Mouse (Mus musculus): ENCODE data around the gene Kcnd3.
A peak's percentile ranks its signal among the peaks of the same experiment; 100 is the strongest.

Gene Kcnd3

DNA sequence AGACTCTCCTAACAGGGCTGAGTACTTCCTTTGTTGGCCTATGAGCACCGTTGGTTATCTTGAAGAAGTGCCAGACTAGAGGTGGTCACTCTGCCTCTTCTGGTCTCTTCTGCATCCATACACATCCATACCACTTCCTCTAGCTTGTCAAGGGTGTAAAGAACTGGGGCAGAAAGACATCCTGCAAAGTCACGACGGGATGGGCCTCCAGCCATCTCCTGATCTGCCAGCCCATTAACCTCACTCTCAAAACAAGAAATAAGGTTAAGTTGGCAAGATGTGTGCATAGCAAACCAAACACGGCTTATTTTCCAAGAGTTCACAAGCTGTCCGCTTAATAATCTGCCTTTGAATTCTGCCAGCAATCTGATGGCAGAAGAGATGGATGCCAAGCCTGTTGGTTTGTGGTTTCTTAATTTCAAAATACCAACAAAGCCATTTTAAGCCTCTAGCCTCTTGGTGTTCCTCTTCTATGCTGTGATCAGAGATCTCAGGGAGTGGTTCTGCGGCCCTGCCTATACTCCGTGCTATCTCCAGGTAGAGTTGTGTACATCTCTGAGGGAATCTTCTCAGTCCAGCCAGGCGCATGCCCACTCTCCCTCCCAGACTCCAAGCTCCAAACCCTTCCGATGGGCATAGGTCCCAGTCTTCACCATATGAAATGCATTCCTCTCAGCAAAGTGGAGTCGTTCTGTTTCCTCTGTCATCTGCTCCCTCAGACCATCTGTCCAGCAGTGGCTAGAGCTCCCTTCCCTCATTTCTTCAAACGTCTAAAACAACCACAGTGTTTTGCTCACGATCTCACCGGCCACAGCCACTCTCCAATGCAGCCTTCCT, 201.6 kb downstream of the Kcnd3 start:
- no peak for DNase-seq (ENCODE audit: low spot score in 2 of 2)

DNA sequence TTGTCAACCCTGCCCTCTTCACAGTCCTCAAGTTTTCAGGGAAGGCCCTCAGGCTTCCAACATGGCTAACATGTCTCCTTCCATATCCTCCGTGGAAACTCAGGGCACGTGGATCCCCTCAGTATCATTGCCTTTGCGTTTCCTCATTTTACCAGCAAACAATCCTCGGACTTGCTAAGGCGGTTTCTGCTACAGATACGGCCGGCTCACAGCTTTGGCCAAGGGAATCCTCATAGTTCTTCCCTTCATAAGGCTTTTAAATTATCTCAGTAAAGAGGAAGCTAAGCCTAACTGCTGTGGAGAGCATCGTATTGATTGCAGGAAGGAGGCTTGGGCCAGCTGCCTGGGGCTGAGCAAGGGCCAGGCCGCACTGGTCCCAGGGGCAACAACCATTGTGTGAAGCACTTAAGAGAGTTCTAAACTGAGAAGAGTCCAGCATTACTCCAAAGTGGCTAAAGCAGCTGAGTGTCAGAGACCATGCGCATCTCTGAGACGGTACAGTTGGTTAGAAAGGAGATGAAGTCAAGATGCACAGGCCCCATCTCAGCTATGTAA, 203.0 kb downstream of the Kcnd3 start:
- DNase-seq (ENCODE audit: low spot score in 2 of 2): no peak

DNA sequence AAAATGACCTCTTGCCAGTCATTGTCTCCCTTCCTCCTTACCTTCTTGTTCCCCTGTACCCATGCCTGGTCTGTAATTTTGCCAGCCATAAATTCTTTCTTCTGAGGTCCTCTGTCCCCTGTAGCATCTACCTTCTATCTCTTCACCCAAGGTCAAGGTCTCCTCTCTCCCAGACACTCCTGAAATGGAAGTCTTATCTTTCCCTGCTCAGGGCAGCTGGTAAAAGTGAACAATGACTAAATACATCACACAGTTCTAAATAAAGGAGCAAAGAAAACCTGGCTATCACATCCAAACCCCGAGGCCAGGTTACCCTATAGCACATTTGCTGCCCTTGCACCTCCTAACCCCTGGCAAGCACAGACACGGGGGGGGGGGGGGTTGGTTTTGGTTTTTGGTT, 208.4 kb downstream of the Kcnd3 start:
- no peak for DNase-seq (ENCODE audit: low spot score in 2 of 2)

DNA sequence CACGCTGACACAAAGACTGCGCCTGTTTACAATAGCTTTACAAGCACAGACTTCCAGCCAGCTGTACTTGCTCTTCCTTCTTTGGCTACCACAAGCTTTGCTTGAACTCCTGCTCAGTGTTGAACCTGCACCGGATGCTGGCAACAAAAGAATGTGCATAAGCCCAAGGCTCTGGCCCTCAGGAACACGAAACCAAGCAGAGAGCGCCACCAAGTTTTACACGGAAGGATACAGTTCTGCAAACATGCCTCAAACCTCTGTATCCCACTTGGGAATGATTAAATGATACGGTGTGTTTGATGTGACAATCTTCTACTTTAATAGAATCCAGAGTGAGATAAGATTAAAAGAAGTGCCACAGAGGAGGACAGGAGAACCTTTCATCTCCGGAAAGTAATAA, 210.9 kb downstream of the Kcnd3 start:
- DNase-seq (ENCODE audit: low spot score in 2 of 2): no peak

DNA sequence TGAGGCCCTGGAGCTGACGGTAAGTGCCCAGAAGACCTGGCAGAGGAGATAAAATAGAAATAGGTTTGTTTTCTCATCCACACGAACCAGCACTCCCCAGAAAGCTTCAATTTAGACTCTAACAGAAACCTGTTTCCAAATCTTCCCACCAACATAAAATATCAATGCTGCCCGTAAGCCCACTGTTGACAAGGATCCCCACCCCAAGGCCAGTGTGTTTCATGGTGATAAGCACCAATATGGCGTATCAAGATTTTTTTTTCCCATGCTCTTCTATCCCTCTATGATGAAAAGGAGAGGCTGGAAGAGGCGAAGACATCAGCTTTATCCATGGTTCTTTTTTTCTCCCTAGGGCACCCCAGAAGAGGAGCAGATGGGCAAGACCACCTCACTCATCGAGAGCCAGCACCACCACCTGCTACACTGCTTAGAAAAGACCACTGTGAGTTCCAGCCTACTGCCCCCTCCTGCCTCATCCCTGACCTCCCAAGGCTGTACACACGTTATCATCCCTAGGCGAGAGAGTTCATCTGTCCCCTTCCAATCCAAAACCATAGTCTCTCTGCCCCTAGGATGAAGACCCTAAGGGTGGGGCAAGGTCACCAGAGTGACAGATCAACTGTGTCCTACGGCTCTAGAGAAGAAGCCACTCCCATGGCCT, 213.1 kb downstream of the Kcnd3 start:
- DNase-seq (ENCODE audit: low spot score in 2 of 2): no peak

DNA sequence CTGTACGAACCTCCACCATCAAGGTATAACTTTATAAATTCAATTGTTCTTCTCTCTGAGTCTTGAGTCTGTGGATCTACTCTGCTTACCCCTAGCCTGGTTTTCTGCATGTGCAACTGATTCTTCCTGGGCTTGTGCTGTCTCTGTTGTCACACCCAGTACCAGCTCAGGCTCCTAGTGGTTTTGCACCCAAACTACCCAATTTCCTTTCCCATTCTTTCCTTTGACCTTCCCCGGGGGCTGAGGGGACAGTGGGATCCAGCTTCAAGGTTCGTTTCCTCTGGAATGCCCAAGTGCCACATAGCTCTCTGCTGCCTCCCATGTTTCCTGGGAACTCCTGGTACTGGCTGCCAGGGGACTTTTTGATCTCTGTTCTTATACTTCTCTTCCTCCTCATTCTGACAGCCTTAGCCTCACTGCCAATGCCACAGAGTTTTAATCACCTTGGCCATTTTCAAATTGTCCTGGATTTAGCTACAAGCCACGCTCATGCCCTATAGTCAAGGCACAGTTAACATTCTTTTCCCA, 214.9 kb downstream of the Kcnd3 start:
- no peak for DNase-seq (ENCODE audit: low spot score in 2 of 2)

DNA sequence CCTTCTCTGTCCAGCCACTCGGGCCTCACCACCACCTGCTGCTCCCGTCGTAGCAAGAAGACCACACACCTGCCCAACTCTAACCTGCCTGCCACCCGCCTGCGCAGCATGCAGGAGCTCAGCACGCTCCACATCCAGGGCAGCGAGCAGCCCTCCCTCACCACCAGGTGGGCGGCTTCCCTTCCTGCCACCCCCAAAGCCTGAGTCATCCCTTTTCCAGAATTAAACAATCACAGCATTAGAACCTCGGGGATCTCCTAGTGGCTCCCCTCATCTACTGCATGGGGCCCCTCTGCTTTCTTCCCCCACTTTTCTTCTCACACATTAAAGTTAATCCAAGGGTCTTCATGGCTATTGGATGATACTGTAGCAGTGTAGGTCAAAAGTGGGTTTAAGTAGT, 216.0 kb downstream of the Kcnd3 start:
- no peak for DNase-seq (ENCODE audit: low spot score in 2 of 2)

DNA sequence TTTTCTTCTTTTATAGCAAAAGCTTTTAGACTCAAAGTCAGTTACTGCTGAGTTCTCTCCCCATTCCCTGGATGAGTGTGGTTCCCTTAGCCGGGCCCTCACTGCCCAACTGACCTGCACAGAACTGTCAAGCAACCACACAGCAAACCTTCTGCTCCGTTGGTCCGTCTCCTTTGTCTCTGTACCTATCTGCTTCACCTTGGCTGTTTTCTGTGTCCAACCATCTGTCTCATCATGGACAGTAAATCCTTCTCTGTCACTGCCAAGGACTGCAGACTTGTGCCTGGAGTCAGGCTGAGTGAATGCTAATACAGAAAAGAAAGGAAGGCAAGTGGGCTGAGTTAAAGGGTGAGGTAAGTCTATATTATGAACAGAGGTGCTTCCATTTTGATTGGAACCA, 217.6 kb downstream of the Kcnd3 start:
- DNase-seq (ENCODE audit: low spot score in 2 of 2): no peak

DNA sequence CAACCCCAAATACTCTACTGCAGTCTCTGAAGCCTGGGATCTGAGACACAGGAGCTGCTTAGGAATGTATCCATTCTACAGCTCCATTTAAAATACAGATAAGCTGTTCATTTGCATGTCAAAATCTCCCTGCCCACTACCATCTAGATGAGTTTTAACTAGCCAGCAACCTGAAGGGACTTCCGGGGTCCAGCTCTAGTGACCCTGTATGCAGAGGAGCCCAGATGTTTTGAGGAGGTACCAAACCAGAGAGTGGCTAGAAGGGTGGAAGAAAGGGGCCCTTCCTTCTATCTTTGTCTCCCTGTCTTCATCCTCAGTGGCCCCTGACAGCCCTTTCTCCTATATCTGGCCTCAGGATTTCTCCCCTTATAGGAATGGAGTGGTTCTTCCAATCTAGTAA, 218.7 kb downstream of the Kcnd3 start:
- DNase-seq (ENCODE audit: low spot score in 2 of 2): no peak

DNA sequence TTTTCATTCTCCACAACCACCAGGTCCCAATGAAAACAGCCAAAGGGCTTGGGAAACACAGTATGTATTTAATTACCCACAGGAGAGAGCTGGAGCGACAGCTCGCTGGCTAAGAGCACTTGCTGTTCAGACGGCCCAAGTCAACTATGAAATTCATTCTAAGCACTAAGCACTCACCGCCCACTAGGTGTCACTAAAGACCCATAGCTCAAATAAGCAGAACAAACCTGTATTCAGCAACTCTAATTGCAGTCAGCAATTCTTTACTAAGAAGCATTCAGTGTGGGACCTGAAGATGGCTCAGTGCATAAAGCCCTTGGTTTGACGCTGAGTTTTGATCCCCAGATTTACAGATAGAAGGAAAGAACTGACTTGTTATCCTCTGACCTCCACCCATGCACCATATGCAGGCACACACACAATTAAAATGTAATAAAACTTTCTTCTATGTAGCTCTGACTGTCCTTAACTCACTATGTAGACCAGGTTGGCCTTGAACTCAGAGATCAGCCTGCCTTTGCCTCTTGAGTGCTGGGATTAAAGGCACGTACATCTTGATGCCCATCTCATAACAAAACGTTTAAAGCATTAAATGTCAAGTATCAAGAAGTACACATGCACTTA, 222.6 kb downstream of the Kcnd3 start:
- peak in 1 of 2 experiments; percentile 55 for DNase-seq (ENCODE audit: low spot score in 2 of 2)

DNA sequence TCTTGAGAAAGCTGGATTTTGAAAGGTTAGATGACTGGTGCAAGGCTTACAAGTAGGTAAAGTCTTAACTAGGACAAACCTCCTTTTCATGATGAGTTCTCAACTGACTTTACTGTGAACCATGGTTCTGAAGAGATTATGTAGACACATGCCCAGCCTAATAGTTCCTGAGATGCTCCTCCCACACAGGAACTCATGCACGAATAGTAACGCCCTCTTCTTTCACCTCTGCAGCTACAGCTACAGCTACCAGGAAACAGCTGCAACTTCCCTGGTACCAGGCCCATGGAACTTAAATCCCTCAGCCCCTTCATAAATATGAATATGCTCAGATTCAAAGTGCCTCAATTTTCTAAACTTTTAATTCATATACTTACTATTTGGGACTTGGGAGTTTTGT, 223.8 kb downstream of the Kcnd3 start:
- DNase-seq (ENCODE audit: low spot score in 2 of 2): no peak

DNA sequence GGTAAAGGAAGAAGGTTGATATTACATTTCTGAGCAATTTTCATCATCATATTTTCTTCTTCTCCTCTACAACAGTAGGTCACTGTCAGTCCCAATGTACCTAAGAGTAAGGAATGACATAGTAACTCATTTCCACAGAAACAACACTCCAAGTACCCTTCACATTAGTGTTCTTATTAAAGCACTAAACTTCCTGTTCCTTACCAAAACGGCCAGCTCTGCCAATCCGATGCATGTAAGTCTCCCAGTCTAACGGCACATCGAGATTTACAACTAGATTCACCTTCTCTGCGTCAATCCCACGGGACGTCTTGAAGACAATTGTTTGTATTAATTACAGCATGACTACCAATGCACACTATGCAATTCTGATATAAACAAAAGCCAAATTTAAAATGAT, 228.2 kb downstream of the Kcnd3 start:
- DNase-seq (ENCODE audit: low spot score in 2 of 2): no peak

DNA sequence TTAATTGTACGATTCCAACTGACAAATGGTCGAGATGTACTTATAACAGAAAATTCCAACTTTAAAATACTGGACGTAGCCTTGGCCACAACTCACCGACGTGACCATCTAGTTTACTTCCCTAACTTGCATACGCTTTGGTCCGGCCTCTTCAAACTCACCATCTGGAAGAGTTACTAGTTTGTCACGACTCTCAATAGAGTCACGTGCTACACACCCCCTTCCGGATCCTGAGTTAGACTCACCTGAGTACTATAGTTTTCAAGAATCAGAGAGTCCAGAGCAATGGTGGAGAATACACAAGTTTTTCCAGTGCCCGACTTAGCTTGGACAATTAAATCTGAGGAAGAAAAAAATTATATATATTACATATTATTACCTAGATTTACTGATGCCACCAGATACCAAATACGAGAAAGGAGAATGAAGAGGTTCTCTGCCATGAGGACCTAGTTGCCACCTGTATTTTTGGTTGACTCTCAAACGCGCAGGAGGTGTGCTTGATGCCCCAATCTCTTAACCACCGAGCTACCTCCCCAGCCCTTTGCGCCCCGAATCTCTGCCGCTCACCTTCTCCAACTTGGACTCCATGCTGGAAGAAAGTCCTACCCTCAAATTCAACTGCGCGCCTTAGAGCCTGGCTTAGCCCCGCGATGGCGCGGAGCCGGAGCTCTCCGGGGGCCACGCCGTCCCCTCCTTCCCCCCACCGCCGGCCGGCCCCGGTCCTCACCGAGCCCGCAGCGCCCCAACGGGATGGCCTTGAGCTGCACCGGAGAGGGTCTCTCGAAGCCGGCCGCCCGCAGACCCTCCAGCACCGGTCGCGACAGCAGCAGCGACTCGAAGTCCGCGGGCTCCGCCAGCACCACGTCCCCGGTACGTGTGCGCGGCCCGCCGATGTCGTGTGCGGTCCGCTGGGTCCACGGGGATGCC, 234.5 kb downstream of the Kcnd3 start:
- no peak for DNase-seq (ENCODE audit: low spot score in 2 of 2)

DNA sequence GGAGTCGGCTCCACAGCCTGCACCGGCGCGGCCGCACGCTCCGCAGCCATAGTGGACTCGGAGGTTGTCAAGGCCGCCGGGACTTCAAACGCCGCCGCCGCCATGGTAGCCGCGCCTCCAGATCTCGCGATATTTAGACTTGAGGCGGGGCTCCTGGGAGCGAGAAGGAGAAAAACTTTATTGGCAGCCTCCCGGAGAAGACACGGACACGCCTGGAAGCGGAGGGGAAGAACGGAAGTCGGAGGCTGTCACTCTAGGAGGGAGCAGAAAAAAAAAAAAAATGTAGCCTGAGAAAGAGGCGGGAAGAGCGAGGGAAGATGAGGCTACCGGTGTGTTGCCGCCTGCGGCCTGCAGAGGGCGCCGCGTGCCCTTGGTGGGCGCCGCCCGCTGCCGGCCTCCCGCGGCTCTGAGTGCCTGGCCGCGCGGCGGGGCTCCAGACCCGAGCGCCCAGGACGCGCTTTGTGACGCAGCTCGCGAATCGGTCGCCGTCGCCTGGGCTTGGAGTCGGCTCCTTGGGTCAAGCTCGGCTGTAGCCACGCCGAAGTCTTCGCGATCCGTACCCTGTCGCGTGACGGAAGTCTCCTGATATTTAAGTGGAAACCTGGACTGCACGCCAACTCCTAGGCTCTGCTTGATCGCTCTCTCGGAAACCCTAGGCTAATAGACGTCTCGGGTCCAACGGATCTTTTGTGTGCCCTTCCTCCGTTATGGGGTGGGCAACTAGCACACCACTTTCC, 235.4 kb downstream of the Kcnd3 start, which contains the start of gene Ddx20:
Gene Ddx20 (minus strand): TSS at position 251 of the 737 bp plus-strand sequence.
- peak; percentile 89 to 93 for DNase-seq (ENCODE audit: low spot score in 2 of 2)

DNA sequence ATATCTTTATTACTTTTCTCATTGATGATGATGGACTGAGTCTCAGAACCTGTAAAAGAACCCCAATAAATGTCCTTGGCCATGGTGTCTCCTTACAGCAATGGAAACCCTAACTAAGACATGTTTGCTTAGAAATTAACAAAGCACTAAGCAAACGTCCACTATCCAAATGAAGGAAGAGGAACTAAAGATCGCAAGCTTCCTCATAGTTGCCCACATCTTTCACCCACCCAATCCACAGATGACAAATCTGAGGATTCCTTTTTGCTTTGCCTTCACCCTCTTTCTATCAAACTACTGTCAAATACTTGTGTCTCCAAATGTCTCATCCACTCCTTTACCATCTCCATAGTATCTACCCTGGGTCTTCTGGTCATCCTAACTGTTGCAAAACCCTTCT, 236.4 kb downstream of the Kcnd3 start:
- DNase-seq (ENCODE audit: low spot score in 2 of 2): no peak

DNA sequence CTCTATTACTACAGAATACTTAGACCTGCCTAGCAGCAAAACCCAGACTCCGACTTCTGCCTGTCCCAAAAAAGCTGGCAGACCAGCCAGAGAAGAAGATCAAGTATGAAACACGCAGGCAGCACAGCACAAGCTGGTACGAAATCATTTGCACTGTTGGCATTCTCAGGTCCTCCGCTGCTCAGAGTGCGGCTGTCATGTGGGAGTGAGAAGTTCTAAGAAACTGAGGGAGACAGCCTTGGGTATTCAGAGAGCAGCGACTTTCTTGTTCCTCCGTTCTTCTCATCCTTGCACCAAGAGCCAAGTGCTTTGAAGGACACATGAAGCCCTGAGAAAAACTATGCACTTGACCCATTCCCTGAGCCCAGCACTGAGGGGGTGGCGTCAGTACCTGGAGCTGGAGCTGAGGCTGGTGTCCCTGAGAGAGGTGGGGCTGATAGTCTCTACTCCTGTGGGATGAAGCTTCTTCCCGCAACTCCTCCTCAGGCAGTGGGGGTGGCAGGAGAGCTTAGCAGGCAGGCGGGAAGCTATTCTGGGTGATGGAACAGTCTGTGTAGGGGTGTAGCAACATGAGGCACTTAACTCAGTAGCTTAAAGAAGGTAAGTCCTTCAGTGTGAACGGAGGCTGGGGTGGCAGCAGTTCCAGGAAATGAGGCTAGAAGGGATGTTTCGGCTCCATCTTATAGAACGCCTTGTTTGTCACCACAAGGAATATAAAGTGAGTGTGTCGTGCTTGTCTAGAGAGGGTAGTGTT, 241.4 kb downstream of the Kcnd3 start:
- peak; percentile 62 to 82 for DNase-seq (ENCODE audit: low spot score in 2 of 2)

DNA sequence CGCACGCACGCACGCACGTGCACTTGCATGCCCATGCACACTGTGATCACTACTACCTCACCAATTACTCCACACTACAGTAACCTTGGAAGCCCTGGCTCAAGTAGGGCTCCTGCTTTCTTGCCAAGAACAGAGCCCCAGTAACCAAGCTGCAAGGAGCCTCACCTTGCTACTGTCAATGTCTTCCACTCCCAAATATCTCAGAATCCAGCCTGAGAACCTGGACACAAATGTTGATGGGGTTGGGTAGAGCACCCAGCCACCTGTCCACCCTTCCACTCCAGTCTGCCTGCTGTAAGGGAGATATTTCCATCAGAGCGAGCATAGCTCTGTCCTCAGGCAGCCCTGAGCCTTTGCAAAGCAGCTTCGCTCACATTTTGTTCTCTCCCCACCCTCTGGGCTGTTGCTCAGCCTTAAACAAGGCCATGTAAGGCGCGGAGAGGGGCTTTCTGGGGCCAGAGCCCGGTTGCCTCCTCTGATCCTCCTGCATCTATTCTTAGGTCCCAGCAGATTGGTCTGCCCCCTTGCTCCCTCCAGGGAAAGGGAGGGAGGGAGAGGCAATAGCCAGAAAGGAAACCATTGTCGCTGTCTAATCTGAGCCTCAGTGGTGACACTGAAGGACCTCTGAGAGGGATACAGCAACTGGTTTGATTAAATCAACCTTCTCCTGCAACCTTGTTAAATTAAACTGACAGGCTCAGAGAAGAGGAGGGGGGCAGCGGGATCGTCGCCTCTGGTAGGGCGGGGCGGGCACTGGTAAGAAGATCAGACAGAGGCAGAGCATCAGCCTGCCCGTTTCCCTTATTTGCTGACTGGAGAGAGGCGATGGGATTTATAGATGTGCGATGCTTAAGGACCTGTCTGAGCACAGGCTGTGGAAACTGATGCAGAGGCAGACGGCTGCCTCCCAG, 243.6 kb downstream of the Kcnd3 start:
- no peak for DNase-seq (ENCODE audit: low spot score in 2 of 2)

DNA sequence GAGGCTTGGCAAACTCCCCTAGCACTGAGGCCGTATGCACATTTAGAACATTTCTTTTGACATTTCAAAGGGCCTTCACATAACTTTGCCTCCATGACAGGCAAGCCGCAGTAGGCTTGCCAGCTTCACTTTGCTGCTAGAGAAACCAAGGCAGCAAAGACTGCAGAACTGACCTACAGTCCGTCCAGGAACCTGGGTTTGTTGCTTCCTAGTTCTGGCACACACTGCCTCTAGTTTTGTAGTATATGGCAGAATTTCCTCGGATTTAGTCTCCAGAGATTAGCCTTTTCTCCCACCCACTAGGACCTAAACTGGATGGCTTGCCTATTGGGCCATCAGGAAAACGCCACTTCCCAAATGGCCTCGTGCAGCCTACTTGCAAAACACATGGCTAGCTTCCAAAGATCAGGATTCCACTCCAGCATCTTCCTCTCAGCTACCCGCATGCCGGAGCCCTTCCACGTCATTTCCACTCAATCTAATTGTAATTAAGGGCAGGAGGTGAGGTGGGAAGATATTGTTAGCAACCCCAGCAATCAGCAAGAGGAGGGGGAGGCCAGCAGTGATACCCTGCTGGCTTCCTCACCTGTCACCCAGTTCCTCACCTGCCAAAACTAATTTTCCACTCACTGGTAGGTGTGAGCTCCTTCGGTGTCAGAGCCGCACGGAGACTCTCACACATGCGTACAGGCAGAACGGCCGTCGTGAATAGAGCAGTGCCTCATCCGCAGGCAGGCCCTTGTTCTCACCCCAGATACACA, 244.4 kb downstream of the Kcnd3 start:
- no peak for DNase-seq (ENCODE audit: low spot score in 2 of 2)

Measured in frontal cortex, postnatal 14 days (tissue).